Mouse (Mus musculus) lung, adult 18-20 months (tissue): ENCODE measurements around the gene Parl.

Experiments
- DNase-seq, 2 experiments: peaks; one replicate each; pipeline ENCODE4 v3.0.0; 2022; ENCODE audit warnings: mixed read lengths in 2 of 2

Parl gene

DNA sequence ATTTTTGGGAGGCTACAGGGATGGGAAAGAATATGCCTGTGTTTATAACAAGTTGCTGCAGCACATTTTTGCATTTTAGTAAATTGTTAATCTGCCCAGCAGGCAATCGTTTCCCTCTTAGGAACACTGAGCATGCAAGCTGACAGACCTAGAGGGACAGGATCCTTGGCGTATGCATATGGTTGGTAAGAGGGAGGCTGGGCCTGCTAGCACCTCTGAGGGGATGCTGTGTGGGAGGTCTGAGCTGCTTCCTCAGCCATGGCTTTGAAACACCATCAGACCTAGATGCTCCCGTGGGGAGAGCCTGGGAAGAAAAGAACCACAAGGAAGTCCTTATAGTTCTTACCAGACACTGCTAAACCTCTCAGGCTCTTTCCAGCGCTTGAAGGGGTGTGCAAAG, 67.8 kb downstream of the Parl start:
- DNase-seq, result no peak
